Mouse (Mus musculus): Measurements from ENCODE around the gene Fndc9.

Gene Fndc9

DNA sequence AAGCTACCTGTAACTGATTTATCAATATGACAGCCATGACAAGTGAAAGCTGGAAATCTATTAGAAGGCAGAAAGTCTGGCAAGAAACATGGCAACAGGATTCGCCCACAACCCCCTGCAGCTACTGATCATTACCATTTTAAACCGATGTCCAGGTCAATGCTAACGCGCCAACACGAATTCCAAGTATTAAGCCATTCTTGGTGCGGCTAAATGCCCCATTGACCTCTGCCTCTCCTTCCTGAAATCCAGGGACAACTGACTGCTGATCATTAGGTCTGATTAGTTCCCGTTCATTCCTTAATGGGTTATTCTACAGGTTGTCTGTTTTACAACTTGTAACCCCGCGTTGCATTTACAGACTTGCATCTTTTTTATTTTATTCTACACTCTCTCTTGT, 17.6 kb upstream of the Fndc9 start:
- no peaks in the 10 kb centered on the region for H3K27me3 ChIP-seq (ENCODE audit: control insufficient read depth, insufficient read depth, low read length, poor library complexity, severe bottlenecking)
- peaks cover 18% of the 10 kb centered on the region for H3K36me3 ChIP-seq (ENCODE audit: control insufficient read depth, insufficient read depth, low read length, poor library complexity, severe bottlenecking)
- DNase-seq (ENCODE audit: low read depth, low spot score) = no peak

DNA sequence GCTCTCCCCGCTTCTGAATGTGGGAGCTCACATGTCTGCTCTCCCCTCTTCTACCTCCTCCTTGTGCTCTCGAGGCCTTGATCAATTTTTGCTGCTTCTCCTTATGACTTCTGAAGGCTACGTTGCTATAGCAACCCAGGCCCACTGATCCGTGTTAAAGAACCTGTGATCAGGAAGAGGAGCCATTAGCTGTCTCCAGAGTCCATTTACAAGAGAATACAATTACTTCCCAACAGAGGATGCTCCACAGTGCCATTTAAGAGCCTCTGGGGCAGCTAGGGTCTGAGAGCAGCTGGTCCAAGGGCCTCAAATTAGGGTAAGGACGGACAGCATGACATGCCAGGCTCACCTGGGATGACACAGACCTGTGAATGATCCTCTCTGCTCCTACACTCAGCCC, 16.7 kb upstream of the Fndc9 start:
- H3K27me3 ChIP-seq (ENCODE audit: control insufficient read depth, insufficient read depth, low read length, poor library complexity, severe bottlenecking) = no peaks in the 10 kb centered on the region
- H3K36me3 ChIP-seq (ENCODE audit: control insufficient read depth, insufficient read depth, low read length, poor library complexity, severe bottlenecking) = peaks cover 20% of the 10 kb centered on the region
- DNase-seq (ENCODE audit: low read depth, low spot score) = no peak

- H3K27me3 ChIP-seq (ENCODE audit: control insufficient read depth, insufficient read depth, low read length, poor library complexity, severe bottlenecking) = no peaks in the 10 kb centered on the region
- H3K36me3 ChIP-seq (ENCODE audit: control insufficient read depth, insufficient read depth, low read length, poor library complexity, severe bottlenecking) = peaks cover 23% of the 10 kb centered on the region
- no peak for DNase-seq (ENCODE audit: low read depth, low spot score)
These were observed 16.0 kb upstream of the Fndc9 start for GRCm38 (mm10) chr11:46219380-46219779.

DNA sequence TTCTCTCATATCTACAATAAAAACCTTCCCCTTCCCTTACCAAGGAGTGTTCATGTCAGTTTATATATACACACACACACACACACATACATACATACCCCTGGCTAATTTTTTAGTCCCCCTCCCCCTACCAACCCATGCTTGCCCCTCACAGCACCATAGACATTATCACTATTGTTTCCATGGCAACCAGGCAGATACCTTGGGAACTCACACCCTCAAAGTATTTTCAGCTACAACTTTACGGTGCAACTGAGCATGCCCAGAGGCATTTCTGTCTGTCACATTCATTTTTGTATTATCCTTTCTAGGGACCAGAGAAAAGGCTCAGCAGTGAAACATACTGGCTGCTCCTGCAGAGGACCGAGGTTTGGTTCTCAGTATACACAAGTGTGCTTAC, 15.1 kb upstream of the Fndc9 start:
- DNase-seq (ENCODE audit: low read depth, low spot score) = no peak
- H3K36me3 ChIP-seq (ENCODE audit: control insufficient read depth, insufficient read depth, low read length, poor library complexity, severe bottlenecking) = peaks cover 23% of the 10 kb centered on the region
- no peaks in the 10 kb centered on the region for H3K27me3 ChIP-seq (ENCODE audit: control insufficient read depth, insufficient read depth, low read length, poor library complexity, severe bottlenecking)

- H3K36me3 ChIP-seq (ENCODE audit: control insufficient read depth, insufficient read depth, low read length, poor library complexity, severe bottlenecking) = peaks cover 23% of the 10 kb centered on the region
- peak; percentile 29 for DNase-seq (ENCODE audit: low read depth, low spot score)
- H3K27me3 ChIP-seq (ENCODE audit: control insufficient read depth, insufficient read depth, low read length, poor library complexity, severe bottlenecking) = no peaks in the 10 kb centered on the region
These were observed 11.8 kb upstream of the Fndc9 start for GRCm38 (mm10) chr11:46223575-46223974.

GRCm38 (mm10) chr11:46225345-46225744, 10.0 kb upstream of the Fndc9 start:
- no peaks in the 10 kb centered on the region for H3K27me3 ChIP-seq (ENCODE audit: control insufficient read depth, insufficient read depth, low read length, poor library complexity, severe bottlenecking)
- no peak for DNase-seq (ENCODE audit: low read depth, low spot score)
- H3K36me3 ChIP-seq (ENCODE audit: control insufficient read depth, insufficient read depth, low read length, poor library complexity, severe bottlenecking) = peaks cover 22% of the 10 kb centered on the region

DNA sequence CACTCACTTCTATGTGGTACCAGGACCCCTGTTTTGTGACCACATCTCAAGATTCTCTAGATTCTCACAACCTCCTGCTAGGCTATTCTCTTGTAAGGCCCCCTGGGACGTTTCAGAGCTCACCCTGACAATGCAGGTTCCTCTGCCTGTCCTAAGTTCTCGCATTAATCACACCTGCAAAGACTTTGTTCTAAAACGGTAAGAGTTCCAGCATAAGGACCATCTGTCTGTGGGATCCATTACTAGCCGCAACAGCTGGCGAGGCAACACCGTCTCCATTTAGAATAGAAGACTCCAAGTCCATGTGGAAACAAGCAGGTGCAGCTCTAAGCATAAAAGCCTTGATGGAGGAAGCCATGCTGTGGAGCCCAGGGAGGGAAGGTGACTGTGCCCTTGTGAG, 5.1 kb upstream of the Fndc9 start:
- H3K27me3 ChIP-seq (ENCODE audit: control insufficient read depth, insufficient read depth, low read length, poor library complexity, severe bottlenecking) = no peaks in the 10 kb centered on the region
- no peaks in the 10 kb centered on the region; the same call in 1 of the 2 replicates for H3K36me3 ChIP-seq (ENCODE audit: control insufficient read depth, insufficient read depth, low read length, poor library complexity, severe bottlenecking)
- no peak for DNase-seq (ENCODE audit: low read depth, low spot score)

DNA sequence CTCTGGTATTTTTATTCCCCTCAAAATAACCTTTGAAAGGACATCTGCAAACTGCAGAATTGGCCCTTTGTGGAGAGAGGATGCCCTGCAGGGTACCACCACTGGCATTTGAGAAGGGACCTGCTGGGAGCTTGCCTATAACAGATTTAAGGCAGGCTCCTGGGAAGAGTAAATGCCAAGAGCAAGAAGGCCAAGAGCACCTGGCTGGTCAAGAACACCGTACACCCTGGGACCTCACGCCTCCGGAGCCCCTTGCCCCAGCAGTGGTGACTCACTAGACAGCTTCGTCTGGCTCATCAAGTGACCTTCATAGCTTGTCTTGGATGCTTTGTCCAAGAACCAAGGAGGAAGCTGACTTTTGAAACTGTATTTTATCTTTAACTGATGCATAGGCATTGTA, 2.5 kb upstream of the Fndc9 start:
- DNase-seq (ENCODE audit: low read depth, low spot score) = no peak
- Histone ChIP-seq H3K36me3 (ENCODE audit: control insufficient read depth, insufficient read depth, low read length, poor library complexity, severe bottlenecking) (peaks cover 7% of the 10 kb centered on the region), H3K27me3 (ENCODE audit: control insufficient read depth, insufficient read depth, low read length, poor library complexity, severe bottlenecking) (no peaks in the 10 kb centered on the region)

DNA sequence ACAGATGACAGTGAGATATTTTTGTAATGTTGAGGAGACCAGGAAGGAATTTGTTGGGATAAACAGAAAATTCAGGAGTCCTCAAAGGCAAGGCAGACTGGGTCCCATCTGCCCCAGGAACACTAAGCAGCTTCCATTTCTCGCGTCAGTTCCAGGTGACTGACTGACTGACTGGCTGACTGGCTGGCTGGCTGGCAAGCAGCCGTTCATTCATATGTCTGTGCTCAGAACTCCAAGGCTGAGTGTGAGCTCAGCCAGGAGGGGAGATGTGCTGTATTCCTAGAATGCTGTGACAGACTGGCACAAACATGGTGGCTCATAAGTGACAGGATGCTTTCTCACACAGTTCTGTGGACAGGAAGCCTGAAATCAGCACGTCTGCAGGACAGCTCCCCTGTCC, 1.4 kb upstream of the Fndc9 start:
- H3K36me3 ChIP-seq (ENCODE audit: control insufficient read depth, insufficient read depth, low read length, poor library complexity, severe bottlenecking) = peaks cover 7% of the 10 kb centered on the region

DNA sequence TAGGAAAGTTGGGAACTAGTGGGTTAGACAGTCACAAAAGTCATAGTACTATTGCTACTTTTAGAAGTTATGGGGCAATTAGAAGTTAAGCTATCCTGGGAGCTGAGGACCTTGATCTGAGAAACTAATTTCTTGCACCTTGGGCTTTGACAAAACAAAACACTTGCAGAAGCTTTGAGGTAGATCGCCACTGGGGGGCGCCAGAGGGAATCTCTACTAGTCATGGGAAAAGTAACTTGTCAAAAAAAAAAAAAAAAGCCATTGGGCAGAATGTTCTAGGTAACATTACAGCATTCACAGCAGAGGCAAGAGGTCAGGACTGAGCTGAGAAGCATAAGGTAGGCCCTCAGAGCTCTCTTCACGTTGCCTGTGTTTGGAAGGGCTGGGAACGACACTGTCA, 1.6 kb downstream of the Fndc9 start:
- Histone ChIP-seq H3K36me3 (ENCODE audit: control insufficient read depth, insufficient read depth, low read length, poor library complexity, severe bottlenecking) (peaks cover 24% of the 10 kb centered on the region), H3K27me3 (ENCODE audit: control insufficient read depth, insufficient read depth, low read length, poor library complexity, severe bottlenecking) (no peaks in the 10 kb centered on the region)
- DNase-seq (ENCODE audit: low read depth, low spot score) = peak; percentile 84

More for the DNA sequence above, 1.4 kb upstream of the Fndc9 start:
- no peaks in the 10 kb centered on the region for H3K27me3 ChIP-seq (ENCODE audit: control insufficient read depth, insufficient read depth, low read length, poor library complexity, severe bottlenecking)
- DNase-seq (ENCODE audit: low read depth, low spot score) = no peak

DNA sequence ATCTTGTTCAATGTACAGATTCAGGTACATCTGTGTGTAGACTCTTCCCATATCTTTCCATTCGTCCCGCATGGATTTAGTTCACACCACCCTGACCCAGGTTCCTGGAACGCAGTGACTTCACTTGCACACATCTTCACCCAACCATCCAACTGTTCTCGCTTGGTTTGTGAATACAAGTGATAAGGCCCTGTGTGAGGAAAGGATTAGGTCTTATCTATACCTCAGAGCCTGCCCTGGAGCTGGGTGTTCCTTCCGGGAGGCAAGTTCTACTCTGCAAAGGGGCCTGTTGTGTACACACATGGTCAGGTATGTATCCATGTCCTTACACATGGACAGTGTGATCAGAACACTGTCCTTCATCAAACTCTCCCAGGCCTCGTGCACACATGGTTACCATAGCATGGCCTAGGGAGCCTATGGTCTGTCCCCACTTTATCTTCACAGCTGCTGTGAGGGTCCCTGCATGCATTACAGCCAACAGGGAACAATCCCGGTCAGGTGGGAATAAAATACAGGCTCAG, 5.9 kb downstream of the Fndc9 start:
- no peaks in the 10 kb centered on the region for H3K27me3 ChIP-seq (ENCODE audit: control insufficient read depth, insufficient read depth, low read length, poor library complexity, severe bottlenecking)
- H3K36me3 ChIP-seq (ENCODE audit: control insufficient read depth, insufficient read depth, low read length, poor library complexity, severe bottlenecking) = peaks cover 26% of the 10 kb centered on the region
- no peak for DNase-seq (ENCODE audit: low read depth, low spot score)

GRCm38 (mm10) chr11:46241985-46242384, 6.7 kb downstream of the Fndc9 start:
- Histone ChIP-seq H3K27me3 (ENCODE audit: control insufficient read depth, insufficient read depth, low read length, poor library complexity, severe bottlenecking) (no peaks in the 10 kb centered on the region), H3K36me3 (ENCODE audit: control insufficient read depth, insufficient read depth, low read length, poor library complexity, severe bottlenecking) (peaks cover 31% of the 10 kb centered on the region)
- DNase-seq (ENCODE audit: low read depth, low spot score) = no peak

GRCm38 (mm10) chr11:46244731-46245604, 9.6 kb downstream of the Fndc9 start:
- Histone ChIP-seq H3K36me3 (ENCODE audit: control insufficient read depth, insufficient read depth, low read length, poor library complexity, severe bottlenecking) (peaks cover 34% of the 10 kb centered on the region), H3K27me3 (ENCODE audit: control insufficient read depth, insufficient read depth, low read length, poor library complexity, severe bottlenecking) (no peaks in the 10 kb centered on the region)
- no peak for DNase-seq (ENCODE audit: low read depth, low spot score)

DNA sequence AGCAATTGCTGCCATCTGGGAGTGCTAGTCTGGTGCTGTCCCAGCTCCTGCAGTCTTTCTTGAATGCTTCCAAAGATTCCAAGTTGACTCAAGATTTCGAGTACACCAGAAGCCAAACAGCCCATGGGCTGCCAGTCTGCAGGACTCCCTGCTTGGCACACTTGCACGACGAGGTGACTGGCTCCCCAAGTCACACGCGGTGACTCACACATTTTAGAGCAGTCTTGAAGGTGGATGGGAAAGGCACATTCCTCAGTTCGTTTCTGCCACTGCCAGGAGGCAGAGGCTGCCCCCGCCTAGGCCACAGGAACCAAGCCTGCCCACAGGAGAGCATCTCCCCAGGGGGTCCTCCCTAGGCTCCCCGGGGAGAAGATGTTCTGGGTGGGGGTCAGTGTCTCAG, 10.6 kb downstream of the Fndc9 start:
- peaks cover 29% of the 10 kb centered on the region for H3K36me3 ChIP-seq (ENCODE audit: control insufficient read depth, insufficient read depth, low read length, poor library complexity, severe bottlenecking)
- no peak for DNase-seq (ENCODE audit: low read depth, low spot score)

DNA sequence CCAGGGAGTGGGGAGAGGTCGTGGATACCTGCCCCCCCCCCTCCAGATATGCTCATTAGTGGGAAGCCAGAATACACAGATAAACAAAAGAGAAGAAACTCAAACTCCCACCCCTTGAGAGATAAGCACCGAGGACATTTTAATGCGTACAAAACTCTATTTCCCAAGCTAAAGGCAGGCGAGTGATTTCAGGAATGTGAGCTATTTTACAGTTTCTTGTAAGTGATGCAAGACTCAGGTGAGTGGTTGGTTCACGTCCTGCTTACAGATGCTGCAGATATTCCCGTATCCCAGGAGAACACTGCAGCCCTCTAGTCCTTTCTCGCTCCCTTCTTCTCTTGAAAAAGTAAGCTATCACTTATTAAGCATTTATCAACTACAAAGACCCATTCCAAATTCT, 11.1 kb downstream of the Fndc9 start:
- Histone ChIP-seq H3K27me3 (ENCODE audit: control insufficient read depth, insufficient read depth, low read length, poor library complexity, severe bottlenecking) (no peaks in the 10 kb centered on the region), H3K36me3 (ENCODE audit: control insufficient read depth, insufficient read depth, low read length, poor library complexity, severe bottlenecking) (peaks cover 29% of the 10 kb centered on the region)
- DNase-seq (ENCODE audit: low read depth, low spot score) = no peak

More for the DNA sequence above, 10.6 kb downstream of the Fndc9 start:
- no peaks in the 10 kb centered on the region for H3K27me3 ChIP-seq (ENCODE audit: control insufficient read depth, insufficient read depth, low read length, poor library complexity, severe bottlenecking)

Data from splenic B cell, adult 2 months (primary cell).